26 mouse cellular contexts compared by ENCODE assay signal in genomic region chr1:193138087-193138486, GRCm38 (mm10). TPM values are rescaled to one million over a fixed set of nuclear protein-coding genes. Genes with fewer than 3 reads are reported as not detected.
A peak's percentile ranks its signal among the peaks of the same experiment; 100 is the strongest.
DNase-seq lines count a peak whose midpoint lies in the region; ATAC-seq lines count a peak whose summit lies in the region.
"Had no signal": no experiment of that assay in that cellular context is flagged by ENCODE, and none has a peak within 500 bp of the region (broad histone marks: within the 10 kb centered on the region; RNA-seq: fewer than 3 reads in every experiment).

No protein-coding gene starts in this region.

- no peaks in the 10 kb centered on the region for H3K4me1 ChIP-seq in heart, embryonic 11.5 days (ENCODE audit: control insufficient read depth, insufficient read depth, low read length)
- H3K4me1 ChIP-seq in kidney, embryonic 15.5 days: peaks cover 9% of the 10 kb centered on the region; the same call in 1 of the 2 replicates
- peaks cover 27% of the 10 kb centered on the region; the same call in 1 of the 2 replicates for H3K4me1 ChIP-seq in embryonic facial prominence, embryonic 15.5 days
- H3K4me1 ChIP-seq: forebrain, embryonic 13.5 days; liver, embryonic 15.5 days; midbrain, embryonic 13.5 days; neural tube, embryonic 12.5 days had no signal

- H3K9ac ChIP-seq in heart, embryonic 11.5 days (ENCODE audit: low read depth, low read length): no peak overlapping the region
- no peak overlapping the region for H3K9ac ChIP-seq in kidney, embryonic 15.5 days
- no peak overlapping the region for H3K9ac ChIP-seq in embryonic facial prominence, embryonic 15.5 days
- H3K9ac ChIP-seq: forebrain, embryonic 13.5 days; hindbrain, embryonic 14.5 days; liver, embryonic 15.5 days; midbrain, embryonic 13.5 days; neural tube, embryonic 12.5 days had no signal

- no peaks in the 10 kb centered on the region for H3K27me3 ChIP-seq in heart, embryonic 11.5 days (ENCODE audit: control insufficient read depth, insufficient read depth, low read length)
- H3K27me3 ChIP-seq in kidney, embryonic 15.5 days: no peaks in the 10 kb centered on the region
- H3K27me3 ChIP-seq in embryonic facial prominence, embryonic 15.5 days: no peaks in the 10 kb centered on the region
- H3K27me3 ChIP-seq: midbrain, embryonic 13.5 days; neural tube, embryonic 12.5 days had no signal

- H3K4me3 ChIP-seq in heart, embryonic 11.5 days (ENCODE audit: low read depth, low read length): no peak overlapping the region
- H3K4me3 ChIP-seq in kidney, embryonic 15.5 days (replicated peaks): no peak overlapping the region
- no peak overlapping the region for H3K4me3 ChIP-seq in embryonic facial prominence, embryonic 15.5 days (replicated peaks)
- H3K4me3 ChIP-seq: forebrain, embryonic 13.5 days; left cerebral cortex, adult 2 months; liver, embryonic 15.5 days; midbrain, embryonic 13.5 days; neural tube, embryonic 12.5 days had no signal

- no peak overlapping the region for H3K4me2 ChIP-seq in heart, embryonic 11.5 days
- H3K4me2 ChIP-seq in kidney, embryonic 15.5 days: no peak overlapping the region
- H3K4me2 ChIP-seq in embryonic facial prominence, embryonic 15.5 days (replicated peaks): no peak overlapping the region
- H3K4me2 ChIP-seq: forebrain, embryonic 13.5 days; hindbrain, embryonic 14.5 days; liver, embryonic 15.5 days; midbrain, embryonic 13.5 days; neural tube, embryonic 12.5 days had no signal

- H3K27ac ChIP-seq in heart, embryonic 11.5 days (ENCODE audit: low read depth, low read length): peak overlapping the region; percentile 29; the same call in 1 of the 2 replicates
- H3K27ac ChIP-seq in kidney, embryonic 15.5 days: 0 out of 2 replicates have a peak overlapping the region, but pooled peaks have one; percentile 2
- 0 out of 2 replicates have a peak overlapping the region, but pooled peaks have one; percentile 28 for H3K27ac ChIP-seq in embryonic facial prominence, embryonic 15.5 days (replicated peaks)
- H3K27ac ChIP-seq: forebrain, embryonic 13.5 days; hindbrain, embryonic 14.5 days; left cerebral cortex, adult 2 months; liver, embryonic 15.5 days; midbrain, embryonic 13.5 days; neural tube, embryonic 12.5 days; stomach, postnatal 0 days had no signal

- H3K36me3 ChIP-seq in heart, embryonic 11.5 days (ENCODE audit: control insufficient read depth, insufficient read depth, low read length): no peaks in the 10 kb centered on the region
- H3K36me3 ChIP-seq in kidney, embryonic 15.5 days: no peaks in the 10 kb centered on the region
- no peaks in the 10 kb centered on the region for H3K36me3 ChIP-seq in embryonic facial prominence, embryonic 15.5 days
- H3K36me3 ChIP-seq: liver, embryonic 15.5 days; midbrain, embryonic 13.5 days; neural tube, embryonic 12.5 days had no signal

- no peak for ATAC-seq in heart, embryonic 11.5 days (replicated peaks; ENCODE audit: insufficient number of reproducible peaks, low FRiP score, low TSS enrichment)
- ATAC-seq in kidney, embryonic 15.5 days (replicated peaks; ENCODE audit: low FRiP score): no peak
- ATAC-seq in embryonic facial prominence, embryonic 15.5 days (ENCODE audit: insufficient number of reproducible peaks, low FRiP score, low TSS enrichment, low read depth): no peak
- ATAC-seq: forebrain, embryonic 13.5 days; inflammation-experienced regulatory T-cells, adult 6 months; midbrain, embryonic 13.5 days had no signal

- no peak for DNase-seq in heart, adult 8-10 months (ENCODE audit: low spot score)
- no peak for DNase-seq in kidney, postnatal 10 days
- DNase-seq in MN1 (ENCODE audit: low spot score): peak; percentile 46
- DNase-seq in cerebellum, adult 18-20 months: no peak
- DNase-seq: adrenal gland, postnatal 14 days; cerebellum, adult 9-10 months; gastrocnemius, postnatal 10 days; heart, postnatal 36 days; kidney, adult 8-10 months; liver; right cerebral cortex, postnatal 14 days; thymus, adult 2 months; thymus, postnatal 4 days had no signal

- no peaks in the 10 kb centered on the region for H3K9me3 ChIP-seq in heart, embryonic 11.5 days (replicated peaks; ENCODE audit: control insufficient read depth, low read length)
- no peaks in the 10 kb centered on the region for H3K9me3 ChIP-seq in kidney, embryonic 15.5 days (replicated peaks)
- H3K9me3 ChIP-seq in embryonic facial prominence, embryonic 15.5 days (replicated peaks): no peaks in the 10 kb centered on the region
- H3K9me3 ChIP-seq: forebrain, embryonic 13.5 days; liver, embryonic 15.5 days; megakaryocyte, embryonic 14.5 days; midbrain, embryonic 13.5 days; neural tube, embryonic 12.5 days had no signal

- 42% methylated on average over 7 of the region's 7 CpGs for WGBS in heart, embryonic 11.5 days (ENCODE audit: insufficient replicate concordance)
- WGBS in kidney, embryonic 15.5 days: 17% methylated on average over 7 of the region's 7 CpGs
- WGBS in embryonic facial prominence, embryonic 15.5 days: 20% methylated on average over 7 of the region's 7 CpGs

RNA-seq across cellular contexts. Expression of gene Diexf, which starts 8.0 kb away (rescaled TPM):
- polyA plus RNA-seq in heart, embryonic 11.5 days (2014; fragmentation: Nextera tagmentation; extraction: Ambion mirVana): 5.6 and 6.9 TPM in 2 replicates
- total RNA-seq in heart, adult 8-10 months (2022): 1 to 10 TPM; 7.4 to 9.8 (median 9.0) TPM
- 9.2 and 9.9 TPM in 2 replicates for polyA plus RNA-seq in kidney, embryonic 15.5 days (2015; fragmentation: Nextera tagmentation; extraction: Ambion mirVana)
- 8.2 and 8.6 TPM in 2 replicates for polyA plus RNA-seq in embryonic facial prominence, embryonic 15.5 days (2015; fragmentation: Nextera tagmentation; extraction: Ambion mirVana)

RNA-seq across cellular contexts. Expression of gene Irf6, which starts 14.8 kb away (rescaled TPM):
- 3.2 and 3.6 TPM in 2 replicates for polyA plus RNA-seq in heart, embryonic 11.5 days (2014; fragmentation: Nextera tagmentation; extraction: Ambion mirVana)
- 1 to 10 TPM; 1.2 to 2.7 (median 1.8) TPM for total RNA-seq in heart, adult 8-10 months (2022)
- 13.3 and 14.0 TPM in 2 replicates for polyA plus RNA-seq in kidney, embryonic 15.5 days (2015; fragmentation: Nextera tagmentation; extraction: Ambion mirVana)
- 51.2 and 56.7 TPM in 2 replicates for polyA plus RNA-seq in embryonic facial prominence, embryonic 15.5 days (2015; fragmentation: Nextera tagmentation; extraction: Ambion mirVana)
- total RNA-seq: monocyte, adult 5-6 weeks had no signal

RNA-seq across cellular contexts. Expression of gene A130010J15Rik, which starts 29.8 kb away (rescaled TPM):
- 11.9 and 14.2 TPM in 2 replicates for polyA plus RNA-seq in heart, embryonic 11.5 days (2014; fragmentation: Nextera tagmentation; extraction: Ambion mirVana)
- total RNA-seq in heart, adult 8-10 months (2022): 1 to 10 TPM; 3.9 to 5.5 (median 4.8) TPM
- 14.2 and 16.3 TPM in 2 replicates for polyA plus RNA-seq in kidney, embryonic 15.5 days (2015; fragmentation: Nextera tagmentation; extraction: Ambion mirVana)
- 15.3 and 15.9 TPM in 2 replicates for polyA plus RNA-seq in embryonic facial prominence, embryonic 15.5 days (2015; fragmentation: Nextera tagmentation; extraction: Ambion mirVana)
